Mouse (Mus musculus) bone marrow macrophage, adult 2 months (primary cell): ENCODE measurements at regions not wholly inside any gene's neighbourhood (a gene's known extent, or its start where the extent isn't known, plus 50 kb on each side); places are given as distances from the start of the nearest gene placed in this dataset.

Experiments
- H3K27ac ChIP-seq: 2 replicates; pipeline ENCODE4 v1.5.1; 2012; ENCODE audit warnings: low read depth, low read length; ENCODE audit not compliant: insufficient read depth
- H3K4me1 ChIP-seq: 2 replicates; pipeline ENCODE4 v1.6.1; 2012; ENCODE audit warnings: low read length; ENCODE audit not compliant: control insufficient read depth, insufficient read depth
- H3K4me3 ChIP-seq: 2 replicates; pipeline ENCODE4 v1.5.1; 2012; ENCODE audit warnings: mild to moderate bottlenecking, low read length, moderate library complexity; ENCODE audit not compliant: insufficient read depth
- CTCF ChIP-seq: IDR thresholded peaks from 2 replicates; pipeline ENCODE4 v1.5.1; 2012; ENCODE audit warnings: low read depth, mild to moderate bottlenecking, low read length, moderate library complexity
- POLR2A ChIP-seq: IDR thresholded peaks from 2 replicates; pipeline ENCODE4 v1.6.1; 2012; ENCODE audit warnings: mild to moderate bottlenecking, low read depth, low read length, borderline replicate concordance

GRCm38 (mm10) chr9:84283296-84283695 is 358.4 kb downstream of the Bckdhb start:
- TF ChIP-seq POLR2A (no peak), CTCF (no peak)
- no peak overlapping the region for H3K27ac ChIP-seq
- no peak overlapping the region for H3K4me3 ChIP-seq
- H3K4me1 ChIP-seq, result no peaks in the 10 kb centered on the region

GRCm38 (mm10) chr9:84285604-84286003 is 360.7 kb downstream of the Bckdhb start:
- TF ChIP-seq CTCF (no peak), POLR2A (no peak)
- Histone ChIP-seq H3K4me1 (no peaks in the 10 kb centered on the region), H3K27ac (no peak overlapping the region)

GRCm38 (mm10) chr9:84295891-84296290 is 370.9 kb downstream of the Bckdhb start:
- Histone ChIP-seq H3K4me1 (no peaks in the 10 kb centered on the region), H3K27ac (no peak overlapping the region), H3K4me3 (no peak overlapping the region)
- TF ChIP-seq POLR2A (no peak), CTCF (no peak)

More at GRCm38 (mm10) chr9:84285604-84286003, 360.7 kb downstream of the Bckdhb start:
- H3K4me3 ChIP-seq, result no peak overlapping the region

- TF ChIP-seq CTCF, result no peak
- TF ChIP-seq POLR2A, result no peak
- no peak overlapping the region for H3K27ac ChIP-seq
- no peaks in the 10 kb centered on the region for H3K4me1 ChIP-seq
- no peak overlapping the region for H3K4me3 ChIP-seq
Measured at GRCm38 (mm10) chr9:84296456-84296855, 371.5 kb downstream of the Bckdhb start.

- no peak for TF ChIP-seq CTCF
- no peak for TF ChIP-seq POLR2A
- Histone ChIP-seq H3K27ac (no peak overlapping the region), H3K4me3 (no peak overlapping the region)
Measured at GRCm38 (mm10) chr9:84304398-84304797, 379.5 kb downstream of the Bckdhb start.

GRCm38 (mm10) chr9:84318811-84319210 is 393.9 kb downstream of the Bckdhb start:
- no peak for TF ChIP-seq CTCF
- no peak for TF ChIP-seq POLR2A

More at GRCm38 (mm10) chr9:84304398-84304797, 379.5 kb downstream of the Bckdhb start:
- H3K4me1 ChIP-seq, result no peaks in the 10 kb centered on the region

GRCm38 (mm10) chr9:84319338-84319737 is 394.4 kb downstream of the Bckdhb start:
- Histone ChIP-seq H3K4me1 (no peaks in the 10 kb centered on the region), H3K4me3 (no peak overlapping the region), H3K27ac (no peak overlapping the region)
- TF ChIP-seq POLR2A (no peak), CTCF (no peak)

More at GRCm38 (mm10) chr9:84318811-84319210, 393.9 kb downstream of the Bckdhb start:
- Histone ChIP-seq H3K4me3 (no peak overlapping the region), H3K27ac (no peak overlapping the region), H3K4me1 (no peaks in the 10 kb centered on the region)

- H3K4me1 ChIP-seq, result no peaks in the 10 kb centered on the region
- TF ChIP-seq POLR2A, result no peak
- TF ChIP-seq CTCF, result no peak
- H3K27ac ChIP-seq, result no peak overlapping the region
- H3K4me3 ChIP-seq, result no peak overlapping the region
Measured at GRCm38 (mm10) chr9:84323145-84323544, 398.2 kb downstream of the Bckdhb start.

GRCm38 (mm10) chr9:84331083-84331602 is 406.2 kb downstream of the Bckdhb start:
- H3K4me1 ChIP-seq, result no peaks in the 10 kb centered on the region
- no peak overlapping the region for H3K27ac ChIP-seq
- TF ChIP-seq CTCF (no peak), POLR2A (no peak)
- H3K4me3 ChIP-seq, result no peak overlapping the region

- TF ChIP-seq POLR2A, result no peak
- no peak for TF ChIP-seq CTCF
- H3K4me1 ChIP-seq, result no peaks in the 10 kb centered on the region
- no peak overlapping the region for H3K4me3 ChIP-seq
- no peak overlapping the region for H3K27ac ChIP-seq
Measured at GRCm38 (mm10) chr9:84343435-84344095, 418.6 kb downstream of the Bckdhb start.
